Mouse (Mus musculus) neural tube, embryonic 15.5 days (tissue): ENCODE measurements around the gene Dram1. TPM values are rescaled to one million over a fixed set of nuclear protein-coding genes. Genes with fewer than 3 reads are reported as not detected.

Experiments used
- ATAC-seq: fragments of 200-750 bp; cut with Nextera tagmentation; 2 replicates; pipeline ENCODE4 v1.8.0; 2017; ENCODE audit warnings: mild to moderate bottlenecking, moderate TSS enrichment, moderate library complexity; ENCODE audit not compliant: low FRiP score
- H3K27ac ChIP-seq: fragments of 300-500 bp; sonication (generic); replicated peaks from 2 replicates; pipeline ENCODE4 v1.5.1; 2015; ENCODE audit warnings: mild to moderate bottlenecking, inconsistent platforms
- H3K27me3 ChIP-seq: fragments of 300-500 bp; sonication (generic); replicated peaks from 2 replicates; pipeline ENCODE4 v1.6.1; 2015; ENCODE audit warnings: inconsistent platforms
- H3K36me3 ChIP-seq: fragments of 300-500 bp; sonication (generic); 2 replicates; pipeline ENCODE4 v1.6.1; 2015; ENCODE audit warnings: inconsistent platforms
- H3K4me1 ChIP-seq: fragments of 300-500 bp; sonication (generic); 2 replicates; pipeline ENCODE4 v1.6.1; 2015; ENCODE audit warnings: inconsistent platforms
- H3K4me2 ChIP-seq: fragments of 300-500 bp; sonication (generic); 2 replicates; pipeline ENCODE4 v1.6.1; 2015; ENCODE audit warnings: inconsistent platforms, mild to moderate bottlenecking, moderate library complexity
- H3K4me3 ChIP-seq: fragments of 300-500 bp; sonication (generic); replicated peaks from 2 replicates; pipeline ENCODE4 v1.5.1; 2015; ENCODE audit warnings: mild to moderate bottlenecking, inconsistent platforms
- H3K9ac ChIP-seq: fragments of 300-500 bp; sonication (generic); replicated peaks from 2 replicates; pipeline ENCODE4 v1.6.1; 2015; ENCODE audit warnings: mild to moderate bottlenecking, inconsistent platforms
- H3K9me3 ChIP-seq: fragments of 300-500 bp; sonication (generic); replicated peaks from 2 replicates; pipeline ENCODE4 v1.6.1; 2016; ENCODE audit warnings: inconsistent platforms
- WGBS: fragments of 180-500 bp; shearing (Covaris S2); methylation state at CpG from one replicate; pipeline ENCODE4 v1.1.7; 2015; ENCODE audit warnings: mixed read lengths; 5-methylcytosine and 5-hydroxymethylcytosine counted together
- polyA plus RNA-seq: library from polyadenylated mRNA; unstranded; fragments of >200 nt; fragmentation: Nextera tagmentation; extraction: Ambion mirVana; gene quantifications from 2 replicates; pipeline ENCODE4 v1.2.1, GENCODE M21; 2015

Dram1 gene
- polyA plus RNA-seq, 1 experiment from 2014 or later, result 0.87 TPM

DNA sequence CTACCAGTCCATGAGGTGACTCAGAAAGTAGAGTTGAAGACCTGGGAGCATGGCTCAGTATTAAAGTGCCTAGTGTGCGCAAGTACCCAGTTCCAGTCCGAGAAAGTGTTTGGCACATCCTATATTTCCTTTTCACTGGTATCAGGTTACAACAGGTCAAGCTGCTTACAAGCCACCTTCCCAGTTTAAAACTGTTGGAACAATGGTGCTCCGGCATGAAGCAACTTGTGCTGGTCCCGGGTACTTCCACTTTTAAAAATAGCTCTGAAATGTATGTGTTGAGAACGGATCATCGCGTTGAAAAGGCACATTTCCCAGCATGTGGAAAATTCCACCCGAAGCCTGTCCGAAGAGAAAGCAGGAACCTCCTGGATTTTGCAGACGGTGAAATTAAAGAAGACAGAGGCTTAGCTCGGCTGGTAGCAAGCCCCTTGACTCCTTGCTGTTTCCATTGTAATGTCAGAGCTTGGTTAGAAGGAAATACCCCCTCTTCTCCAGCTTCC, 32.9 kb downstream of the Dram1 start:
- Histone ChIP-seq H3K4me3 (no peak overlapping the region), H3K9me3 (no peaks in the 10 kb centered on the region), H3K4me1 (no peaks in the 10 kb centered on the region), H3K9ac (no peak overlapping the region), H3K27ac (no peak overlapping the region), H3K4me2 (no peak overlapping the region), H3K36me3 (no peaks in the 10 kb centered on the region), H3K27me3 (no peaks in the 10 kb centered on the region)
- 73% methylated on average over 11 of the region's 11 CpGs for WGBS
- ATAC-seq, result no peak

GRCm38 (mm10) chr10:88341368-88341767, 37.5 kb downstream of the Dram1 start:
- Histone ChIP-seq H3K9me3 (no peaks in the 10 kb centered on the region), H3K36me3 (no peaks in the 10 kb centered on the region), H3K4me2 (no peak overlapping the region), H3K4me3 (no peak overlapping the region), H3K9ac (no peak overlapping the region), H3K27ac (no peak overlapping the region), H3K27me3 (no peaks in the 10 kb centered on the region), H3K4me1 (no peaks in the 10 kb centered on the region)
- ATAC-seq, result no peak
- 85% methylated on average over 6 of the region's 6 CpGs for WGBS

GRCm38 (mm10) chr10:88340660-88341059, 38.2 kb downstream of the Dram1 start:
- Histone ChIP-seq H3K27me3 (no peaks in the 10 kb centered on the region), H3K4me1 (no peaks in the 10 kb centered on the region), H3K4me2 (no peak overlapping the region), H3K4me3 (no peak overlapping the region), H3K27ac (no peak overlapping the region), H3K9me3 (no peaks in the 10 kb centered on the region), H3K36me3 (no peaks in the 10 kb centered on the region), H3K9ac (no peak overlapping the region)
- 94% methylated on average over 9 of the region's 9 CpGs for WGBS
- ATAC-seq, result no peak

GRCm38 (mm10) chr10:88330695-88331094, 48.2 kb downstream of the Dram1 start:
- Histone ChIP-seq H3K9me3 (no peaks in the 10 kb centered on the region), H3K9ac (no peak overlapping the region), H3K4me3 (no peak overlapping the region), H3K27me3 (0 out of 2 replicates have a peak, but pooled peaks cover 7% of the 10 kb centered on the region), H3K4me1 (peaks cover 9% of the 10 kb centered on the region; the same call in 1 of the 2 replicates), H3K36me3 (no peaks in the 10 kb centered on the region), H3K27ac (no peak overlapping the region), H3K4me2 (no peak overlapping the region)
- 0 out of 2 replicates have a peak, but pooled peaks have one; percentile 40 for ATAC-seq
- 32% methylated on average over 5 of the region's 5 CpGs for WGBS

- 0 out of 2 replicates have a peak, but pooled peaks cover 7% of the 10 kb centered on the region for H3K27me3 ChIP-seq
- H3K9ac ChIP-seq, result no peak overlapping the region
- H3K27ac ChIP-seq, result no peak overlapping the region
- no peaks in the 10 kb centered on the region for H3K36me3 ChIP-seq
- H3K4me3 ChIP-seq, result no peak overlapping the region
- WGBS, result 67% methylated on average over 4 of the region's 4 CpGs
- no peak overlapping the region for H3K4me2 ChIP-seq
- no peak for ATAC-seq
- H3K4me1 ChIP-seq, result peaks cover 9% of the 10 kb centered on the region; the same call in 1 of the 2 replicates
- H3K9me3 ChIP-seq, result no peaks in the 10 kb centered on the region
These were observed 50.8 kb downstream of the Dram1 start for GRCm38 (mm10) chr10:88328056-88328450.

DNA sequence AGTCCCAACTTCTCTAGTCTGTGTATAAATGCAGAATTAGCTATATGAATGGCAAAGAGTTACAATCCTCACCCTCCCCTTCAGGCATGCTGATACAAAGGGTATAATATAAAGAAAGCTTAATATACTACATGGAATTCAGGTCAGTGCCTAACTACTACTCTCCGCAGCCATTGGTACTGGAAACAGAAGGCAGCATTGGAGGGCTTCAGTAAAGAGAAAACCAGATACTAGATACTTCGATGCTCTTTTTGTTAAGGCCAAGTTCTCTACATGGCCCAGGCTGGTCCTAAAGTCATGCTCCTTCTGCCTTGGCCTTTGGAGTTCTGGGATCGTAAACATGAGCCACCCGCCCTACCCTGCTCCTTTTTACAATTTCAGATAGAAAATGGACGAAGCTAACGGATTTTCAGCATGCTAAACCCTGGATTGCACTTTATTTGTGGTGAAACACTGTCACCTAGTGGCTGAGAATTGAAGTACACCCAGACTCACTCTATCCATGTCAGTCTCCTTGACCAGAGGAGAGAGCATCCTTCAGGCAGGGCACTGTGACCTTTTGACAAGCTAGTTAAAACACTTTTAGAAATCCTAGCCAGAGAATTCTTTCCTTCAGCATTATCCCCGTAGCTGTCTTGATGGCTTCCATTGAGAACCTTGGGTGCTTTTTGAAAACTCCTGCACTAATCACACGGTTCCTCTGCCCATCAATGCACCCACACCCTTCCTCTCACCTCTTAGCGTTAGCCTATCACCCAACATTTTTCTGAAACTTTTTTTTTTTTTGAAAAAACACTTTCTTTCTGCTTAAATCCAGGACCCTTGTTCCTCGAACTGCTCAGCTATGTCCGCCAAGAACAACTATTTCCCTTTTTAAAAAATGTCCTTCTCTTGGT, 51.5 kb downstream of the Dram1 start:
- Histone ChIP-seq H3K9me3 (no peaks in the 10 kb centered on the region), H3K27me3 (0 out of 2 replicates have a peak, but pooled peaks cover 7% of the 10 kb centered on the region), H3K9ac (no peak overlapping the region), H3K4me1 (peaks cover 9% of the 10 kb centered on the region; the same call in 1 of the 2 replicates), H3K36me3 (no peaks in the 10 kb centered on the region), H3K4me3 (no peak overlapping the region), H3K4me2 (peak overlapping the region; percentile 49), H3K27ac (no peak overlapping the region)
- 48% methylated on average over 11 of the region's 11 CpGs for WGBS
- peak; percentile 87 for ATAC-seq

DNA sequence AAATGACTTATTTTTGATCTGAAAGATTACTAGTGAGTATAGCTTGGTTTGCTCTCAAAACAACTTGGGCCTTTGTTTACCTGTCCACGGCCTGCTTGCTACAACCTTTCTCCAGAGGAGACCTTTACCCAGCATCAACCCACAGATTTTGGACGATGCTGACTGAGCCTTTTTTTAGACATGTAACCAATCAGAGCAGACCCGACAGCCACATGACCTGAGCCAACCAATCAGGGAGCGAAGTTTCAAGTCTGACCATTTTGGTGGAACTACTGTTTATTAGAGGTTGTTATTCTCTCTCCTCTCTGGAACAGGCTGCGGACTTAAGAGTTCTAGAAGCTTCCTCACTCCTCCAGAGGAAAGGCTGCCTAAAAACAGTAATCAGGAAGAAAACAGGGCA, 57.1 kb downstream of the Dram1 start:
- H3K9me3 ChIP-seq, result no peaks in the 10 kb centered on the region
- ATAC-seq, result no peak
- 91% methylated on average over 5 of the region's 5 CpGs for WGBS
- H3K27ac ChIP-seq, result no peak overlapping the region
- H3K9ac ChIP-seq, result no peak overlapping the region
- H3K4me3 ChIP-seq, result no peak overlapping the region
- H3K4me1 ChIP-seq, result peaks cover 1% of the 10 kb centered on the region; the same call in 1 of the 2 replicates
- H3K36me3 ChIP-seq, result no peaks in the 10 kb centered on the region
- 0 out of 2 replicates have a peak, but pooled peaks cover 1% of the 10 kb centered on the region for H3K27me3 ChIP-seq
- no peak overlapping the region for H3K4me2 ChIP-seq

GRCm38 (mm10) chr10:88320714-88321416, 58.0 kb downstream of the Dram1 start:
- Histone ChIP-seq H3K36me3 (no peaks in the 10 kb centered on the region), H3K9me3 (no peaks in the 10 kb centered on the region), H3K27me3 (no peaks in the 10 kb centered on the region), H3K4me1 (no peaks in the 10 kb centered on the region), H3K27ac (no peak overlapping the region), H3K9ac (no peak overlapping the region), H3K4me3 (no peak overlapping the region), H3K4me2 (no peak overlapping the region)
- 80% methylated on average over 12 of the region's 12 CpGs for WGBS
- ATAC-seq, result no peak

GRCm38 (mm10) chr10:88318179-88318578, 60.7 kb downstream of the Dram1 start:
- no peaks in the 10 kb centered on the region for H3K27me3 ChIP-seq
- ATAC-seq, result no peak
- H3K9me3 ChIP-seq, result no peaks in the 10 kb centered on the region
- no peaks in the 10 kb centered on the region for H3K36me3 ChIP-seq
- H3K9ac ChIP-seq, result no peak overlapping the region
- WGBS, result 86% methylated on average over 4 of the region's 4 CpGs
- no peaks in the 10 kb centered on the region for H3K4me1 ChIP-seq
- no peak overlapping the region for H3K4me2 ChIP-seq
- no peak overlapping the region for H3K4me3 ChIP-seq
- no peak overlapping the region for H3K27ac ChIP-seq

- no peak overlapping the region for H3K27ac ChIP-seq
- H3K27me3 ChIP-seq, result no peaks in the 10 kb centered on the region
- H3K9ac ChIP-seq, result no peak overlapping the region
- no peaks in the 10 kb centered on the region for H3K4me1 ChIP-seq
- no peak overlapping the region for H3K4me3 ChIP-seq
- no peak overlapping the region for H3K4me2 ChIP-seq
- no peak for ATAC-seq
- no peaks in the 10 kb centered on the region for H3K36me3 ChIP-seq
- 93% methylated on average over 5 of the region's 5 CpGs for WGBS
- H3K9me3 ChIP-seq, result no peaks in the 10 kb centered on the region
These were observed 61.7 kb downstream of the Dram1 start for GRCm38 (mm10) chr10:88317151-88317550.

DNA sequence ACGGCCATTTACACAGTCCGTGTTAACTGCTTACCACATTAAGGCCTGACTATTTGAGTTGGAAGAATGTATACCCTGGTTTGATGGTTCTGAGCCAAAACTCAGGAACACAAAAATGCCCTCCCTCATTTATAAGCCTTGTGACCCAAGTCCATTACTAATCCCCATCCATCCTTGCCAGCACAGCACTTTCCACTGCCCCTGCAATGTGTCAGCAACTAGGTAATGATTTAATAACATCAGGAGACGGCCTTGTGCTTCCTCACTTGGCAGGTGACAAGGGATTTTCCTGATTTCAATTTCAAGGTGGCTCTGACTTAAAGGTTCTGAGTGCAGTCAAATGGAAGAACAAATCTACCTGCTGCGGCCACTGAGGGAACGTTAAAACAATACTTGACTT, 64.0 kb downstream of the Dram1 start:
- Histone ChIP-seq H3K9me3 (no peaks in the 10 kb centered on the region), H3K4me3 (no peak overlapping the region), H3K36me3 (no peaks in the 10 kb centered on the region), H3K4me1 (no peaks in the 10 kb centered on the region), H3K27ac (no peak overlapping the region), H3K9ac (no peak overlapping the region), H3K27me3 (no peaks in the 10 kb centered on the region), H3K4me2 (no peak overlapping the region)
- WGBS, result 86% methylated on average over 5 of the region's 5 CpGs
- ATAC-seq, result no peak
